Mouse (Mus musculus): ENCODE measurements around the gene 1700029F12Rik. TPM values are rescaled to one million over a fixed set of nuclear protein-coding genes. Genes with fewer than 3 reads are reported as not detected.

Gene 1700029F12Rik
- total and polyA plus RNA-seq, 2 experiments, result not detected

- Histone ChIP-seq H3K4me1 (ENCODE audit: control insufficient read depth, insufficient read depth, low read length) (no peaks in the 10 kb centered on the region), H3K36me3 (ENCODE audit: control insufficient read depth, insufficient read depth, low read length) (no peaks in the 10 kb centered on the region), H3K9ac (ENCODE audit: low read depth, low read length) (no peak overlapping the region), H3K27ac (replicated peaks; ENCODE audit: insufficient read depth, low read depth, low read length) (no peak overlapping the region), H3K4me3 (ENCODE audit: insufficient read depth, low read depth, low read length) (no peak overlapping the region), H3K27me3 (ENCODE audit: control insufficient read depth, insufficient read depth, low read length) (peaks cover 8% of the 10 kb centered on the region; the same call in 1 of the 2 replicates), H3K79me2 (ENCODE audit: control insufficient read depth, insufficient read depth, low read length) (no peaks in the 10 kb centered on the region)
- TF ChIP-seq CTCF (IDR thresholded peaks at IDR 0.05; ENCODE audit: low read depth, low read length), result no peak
- no peak for TF ChIP-seq POLR2A (IDR thresholded peaks at IDR 0.05; ENCODE audit: extremely low read depth, insufficient read depth, low read length)
- no peak for DNase-seq (ENCODE audit: extremely low read depth, low read depth, low spot score)
- 54% methylated on average over 3 of the region's 3 CpGs for WGBS
Observed at GRCm38 (mm10) chr13:97064413-97064812, 30.3 kb upstream of the 1700029F12Rik start.

GRCm38 (mm10) chr13:97063431-97063830 is 29.3 kb upstream of the 1700029F12Rik start:
- Histone ChIP-seq H3K9ac (ENCODE audit: low read depth, low read length) (no peak overlapping the region), H3K27ac (replicated peaks; ENCODE audit: insufficient read depth, low read depth, low read length) (no peak overlapping the region), H3K36me3 (ENCODE audit: control insufficient read depth, insufficient read depth, low read length) (no peaks in the 10 kb centered on the region), H3K4me1 (ENCODE audit: control insufficient read depth, insufficient read depth, low read length) (no peaks in the 10 kb centered on the region), H3K4me3 (ENCODE audit: insufficient read depth, low read depth, low read length) (no peak overlapping the region), H3K79me2 (ENCODE audit: control insufficient read depth, insufficient read depth, low read length) (no peaks in the 10 kb centered on the region), H3K27me3 (ENCODE audit: control insufficient read depth, insufficient read depth, low read length) (peaks cover 8% of the 10 kb centered on the region; the same call in 1 of the 2 replicates)
- TF ChIP-seq POLR2A (IDR thresholded peaks at IDR 0.05; ENCODE audit: extremely low read depth, insufficient read depth, low read length) (no peak), CTCF (IDR thresholded peaks at IDR 0.05; ENCODE audit: low read depth, low read length) (no peak)
- no peak for DNase-seq (ENCODE audit: extremely low read depth, low read depth, low spot score)
- 88% methylated on average over 2 of the region's 2 CpGs for WGBS

GRCm38 (mm10) chr13:97062151-97062550 is 28.0 kb upstream of the 1700029F12Rik start:
- Histone ChIP-seq H3K36me3 (ENCODE audit: control insufficient read depth, insufficient read depth, low read length) (no peaks in the 10 kb centered on the region), H3K27ac (replicated peaks; ENCODE audit: insufficient read depth, low read depth, low read length) (no peak overlapping the region), H3K79me2 (ENCODE audit: control insufficient read depth, insufficient read depth, low read length) (no peaks in the 10 kb centered on the region), H3K27me3 (ENCODE audit: control insufficient read depth, insufficient read depth, low read length) (peaks cover 5% of the 10 kb centered on the region; the same call in 1 of the 2 replicates), H3K9ac (ENCODE audit: low read depth, low read length) (no peak overlapping the region), H3K4me1 (ENCODE audit: control insufficient read depth, insufficient read depth, low read length) (no peaks in the 10 kb centered on the region), H3K4me3 (ENCODE audit: insufficient read depth, low read depth, low read length) (no peak overlapping the region)
- DNase-seq (ENCODE audit: extremely low read depth, low read depth, low spot score), result no peak
- TF ChIP-seq CTCF (IDR thresholded peaks at IDR 0.05; ENCODE audit: low read depth, low read length), result no peak
- TF ChIP-seq POLR2A (IDR thresholded peaks at IDR 0.05; ENCODE audit: extremely low read depth, insufficient read depth, low read length), result no peak
- WGBS, result 94% methylated on average over 3 of the region's 3 CpGs

GRCm38 (mm10) chr13:97060331-97060730 is 26.2 kb upstream of the 1700029F12Rik start:
- H3K4me3 ChIP-seq (ENCODE audit: insufficient read depth, low read depth, low read length), result no peak overlapping the region
- no peaks in the 10 kb centered on the region for H3K4me1 ChIP-seq (ENCODE audit: control insufficient read depth, insufficient read depth, low read length)
- no peaks in the 10 kb centered on the region for H3K79me2 ChIP-seq (ENCODE audit: control insufficient read depth, insufficient read depth, low read length)
- WGBS, result 61% methylated on average over 3 of the region's 8 CpGs
- TF ChIP-seq CTCF (IDR thresholded peaks at IDR 0.05; ENCODE audit: low read depth, low read length), result no peak
- TF ChIP-seq POLR2A (IDR thresholded peaks at IDR 0.05; ENCODE audit: extremely low read depth, insufficient read depth, low read length), result no peak
- no peaks in the 10 kb centered on the region for H3K36me3 ChIP-seq (ENCODE audit: control insufficient read depth, insufficient read depth, low read length)
- H3K27me3 ChIP-seq (ENCODE audit: control insufficient read depth, insufficient read depth, low read length), result peaks cover 5% of the 10 kb centered on the region; the same call in 1 of the 2 replicates
- H3K9ac ChIP-seq (ENCODE audit: low read depth, low read length), result no peak overlapping the region
- no peak overlapping the region for H3K27ac ChIP-seq (replicated peaks; ENCODE audit: insufficient read depth, low read depth, low read length)
- DNase-seq (ENCODE audit: extremely low read depth, low read depth, low spot score), result no peak

- WGBS, result 93% methylated on average over 6 of the region's 6 CpGs
Observed at GRCm38 (mm10) chr13:97059746-97060145, 25.6 kb upstream of the 1700029F12Rik start.

GRCm38 (mm10) chr13:97057817-97058216 is 23.7 kb upstream of the 1700029F12Rik start:
- Histone ChIP-seq H3K27me3 (ENCODE audit: control insufficient read depth, insufficient read depth, low read length) (peaks cover 5% of the 10 kb centered on the region; the same call in 1 of the 2 replicates), H3K4me3 (ENCODE audit: insufficient read depth, low read depth, low read length) (no peak overlapping the region), H3K4me1 (ENCODE audit: control insufficient read depth, insufficient read depth, low read length) (no peaks in the 10 kb centered on the region), H3K36me3 (ENCODE audit: control insufficient read depth, insufficient read depth, low read length) (no peaks in the 10 kb centered on the region), H3K79me2 (ENCODE audit: control insufficient read depth, insufficient read depth, low read length) (no peaks in the 10 kb centered on the region), H3K9ac (ENCODE audit: low read depth, low read length) (no peak overlapping the region), H3K27ac (replicated peaks; ENCODE audit: insufficient read depth, low read depth, low read length) (no peak overlapping the region)
- no peak for TF ChIP-seq POLR2A (IDR thresholded peaks at IDR 0.05; ENCODE audit: extremely low read depth, insufficient read depth, low read length)
- no peak for TF ChIP-seq CTCF (IDR thresholded peaks at IDR 0.05; ENCODE audit: low read depth, low read length)
- DNase-seq (ENCODE audit: extremely low read depth, low read depth, low spot score), result no peak
- WGBS, result 71% methylated on average over 4 of the region's 4 CpGs

More at GRCm38 (mm10) chr13:97059746-97060145, 25.6 kb upstream of the 1700029F12Rik start:
- TF ChIP-seq POLR2A (IDR thresholded peaks at IDR 0.05; ENCODE audit: extremely low read depth, insufficient read depth, low read length) (no peak), CTCF (IDR thresholded peaks at IDR 0.05; ENCODE audit: low read depth, low read length) (no peak)
- no peak overlapping the region for H3K27ac ChIP-seq (replicated peaks; ENCODE audit: insufficient read depth, low read depth, low read length)
- H3K79me2 ChIP-seq (ENCODE audit: control insufficient read depth, insufficient read depth, low read length), result no peaks in the 10 kb centered on the region
- H3K9ac ChIP-seq (ENCODE audit: low read depth, low read length), result no peak overlapping the region
- DNase-seq (ENCODE audit: extremely low read depth, low read depth, low spot score), result no peak
- H3K36me3 ChIP-seq (ENCODE audit: control insufficient read depth, insufficient read depth, low read length), result no peaks in the 10 kb centered on the region
- no peaks in the 10 kb centered on the region for H3K4me1 ChIP-seq (ENCODE audit: control insufficient read depth, insufficient read depth, low read length)
- peaks cover 5% of the 10 kb centered on the region; the same call in 1 of the 2 replicates for H3K27me3 ChIP-seq (ENCODE audit: control insufficient read depth, insufficient read depth, low read length)
- H3K4me3 ChIP-seq (ENCODE audit: insufficient read depth, low read depth, low read length), result no peak overlapping the region
